Mouse (Mus musculus) lung, postnatal 0 days (tissue): Measurements from ENCODE around the gene Anpep. TPM values are rescaled to one million over a fixed set of nuclear protein-coding genes. Genes with fewer than 3 reads are reported as not detected.

ENCODE experiments used
- ATAC-seq: fragments of 200-750 bp; cut with Nextera tagmentation; 2 replicates; pipeline ENCODE4 v1.8.0; 2017; ENCODE audit warnings: moderate library complexity
- DNase-seq: peaks from one replicate; pipeline ENCODE4 v3.0.0-alpha.2; 2016; ENCODE audit warnings: low spot score
- H3K27ac ChIP-seq: fragments of 300-500 bp; sonication (generic); 2 replicates; pipeline ENCODE4 v1.5.1; 2014; ENCODE audit warnings: antibody characterized with exemption, mild to moderate bottlenecking, low read length, mixed read lengths
- H3K27me3 ChIP-seq: fragments of 300-500 bp; sonication (generic); replicated peaks from 2 replicates; pipeline ENCODE4 v1.6.1; 2014; ENCODE audit warnings: low read length, mixed read lengths; ENCODE audit not compliant: insufficient read depth
- H3K36me3 ChIP-seq: fragments of 300-500 bp; sonication (generic); 2 replicates; pipeline ENCODE4 v1.6.1; 2014; ENCODE audit warnings: low read length, mixed read lengths; ENCODE audit not compliant: insufficient read depth
- H3K4me1 ChIP-seq: fragments of 300-500 bp; sonication (generic); 2 replicates; pipeline ENCODE4 v1.6.1; 2014; ENCODE audit warnings: antibody characterized with exemption, low read depth, low read length, mixed read lengths; ENCODE audit not compliant: insufficient read depth
- H3K4me2 ChIP-seq: fragments of 300-500 bp; sonication (generic); replicated peaks from 2 replicates; pipeline ENCODE4 v1.6.1; 2014; ENCODE audit warnings: low read depth, mild to moderate bottlenecking, low read length, moderate library complexity, mixed read lengths
- H3K4me3 ChIP-seq: fragments of 300-500 bp; sonication (generic); 2 replicates; pipeline ENCODE4 v1.5.1; 2014; ENCODE audit warnings: low read depth, low read length
- H3K9ac ChIP-seq: fragments of 300-500 bp; sonication (generic); replicated peaks from 2 replicates; pipeline ENCODE4 v1.6.1; 2014; ENCODE audit warnings: low read depth, mild to moderate bottlenecking
- H3K9me3 ChIP-seq: fragments of 300-500 bp; sonication (generic); 2 replicates; pipeline ENCODE4 v1.6.1; 2016; ENCODE audit warnings: low read length, mixed read lengths
- CTCF ChIP-seq: IDR thresholded peaks from 2 replicates; pipeline ENCODE4 v1.5.1; 2016; ENCODE audit warnings: antibody characterized with exemption, mild to moderate bottlenecking
- EP300 ChIP-seq: IDR thresholded peaks from 2 replicates; pipeline ENCODE4 v1.6.1; 2016; ENCODE audit warnings: antibody characterized with exemption, mild to moderate bottlenecking, control low read depth
- WGBS: fragments of 180-500 bp; shearing (Covaris S2); extraction: QIAGEN DNeasy Blood & Tissue Kit; methylation state at CpG from one replicate; pipeline ENCODE4 v1.1.7; 2014; 5-methylcytosine and 5-hydroxymethylcytosine counted together
- polyA plus RNA-seq: library from polyadenylated mRNA; unstranded; fragments of >200 nt; fragmentation: Nextera tagmentation; extraction: Ambion mirVana; gene quantifications from 2 replicates; pipeline ENCODE4 v1.2.1, GENCODE M21; 2015

Anpep gene
- polyA plus RNA-seq, 1 experiment from 2014 or later, result 11.6 TPM

GRCm38 (mm10) chr7:79895225-79895624 lies 34.4 kb upstream of the Anpep start:
- H3K36me3 ChIP-seq, result peaks cover 4% of the 10 kb centered on the region; the same call in 1 of the 2 replicates
- no peak overlapping the region for H3K9ac ChIP-seq
- H3K4me1 ChIP-seq, result no peaks in the 10 kb centered on the region
- H3K9me3 ChIP-seq, result no peaks in the 10 kb centered on the region
- no peak for DNase-seq
- no peak overlapping the region for H3K27ac ChIP-seq
- WGBS, result 80% methylated on average over 3 of the region's 3 CpGs
- no peaks in the 10 kb centered on the region for H3K27me3 ChIP-seq
- H3K4me2 ChIP-seq, result no peak overlapping the region
- no peak overlapping the region for H3K4me3 ChIP-seq
- ATAC-seq, result no peak
- TF ChIP-seq CTCF, result no peak
- no peak for TF ChIP-seq EP300

DNA sequence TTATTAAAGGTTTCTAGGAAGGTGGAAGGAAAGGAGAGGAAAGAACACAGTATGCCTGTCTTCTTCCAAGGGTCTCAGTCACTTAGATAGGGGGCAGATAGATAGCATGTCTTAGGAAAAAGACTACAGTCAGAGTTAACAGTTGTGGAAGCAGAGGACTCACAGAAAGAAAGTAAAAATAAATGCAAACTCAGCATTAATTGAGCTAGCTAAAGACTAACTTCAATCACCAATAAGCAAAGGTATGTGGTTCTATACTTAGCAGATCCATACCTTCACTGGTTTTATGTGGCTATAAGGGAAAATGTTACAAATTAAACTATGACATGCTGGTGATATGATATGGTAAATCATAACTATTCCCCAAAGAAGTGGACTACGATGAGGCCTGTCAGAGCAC lies 33.9 kb upstream of the Anpep start:
- no peak overlapping the region for H3K4me3 ChIP-seq
- DNase-seq (no peak), ATAC-seq (no peak)
- H3K27ac ChIP-seq, result no peak overlapping the region
- H3K4me2 ChIP-seq, result no peak overlapping the region
- H3K27me3 ChIP-seq, result no peaks in the 10 kb centered on the region
- H3K9me3 ChIP-seq, result no peaks in the 10 kb centered on the region
- no peak overlapping the region for H3K9ac ChIP-seq
- no peaks in the 10 kb centered on the region for H3K4me1 ChIP-seq
- TF ChIP-seq CTCF, result no peak
- TF ChIP-seq EP300, result no peak
- peaks cover 2% of the 10 kb centered on the region; the same call in 1 of the 2 replicates for H3K36me3 ChIP-seq
- 98% methylated on average over 1 of the region's 1 CpGs for WGBS

DNA sequence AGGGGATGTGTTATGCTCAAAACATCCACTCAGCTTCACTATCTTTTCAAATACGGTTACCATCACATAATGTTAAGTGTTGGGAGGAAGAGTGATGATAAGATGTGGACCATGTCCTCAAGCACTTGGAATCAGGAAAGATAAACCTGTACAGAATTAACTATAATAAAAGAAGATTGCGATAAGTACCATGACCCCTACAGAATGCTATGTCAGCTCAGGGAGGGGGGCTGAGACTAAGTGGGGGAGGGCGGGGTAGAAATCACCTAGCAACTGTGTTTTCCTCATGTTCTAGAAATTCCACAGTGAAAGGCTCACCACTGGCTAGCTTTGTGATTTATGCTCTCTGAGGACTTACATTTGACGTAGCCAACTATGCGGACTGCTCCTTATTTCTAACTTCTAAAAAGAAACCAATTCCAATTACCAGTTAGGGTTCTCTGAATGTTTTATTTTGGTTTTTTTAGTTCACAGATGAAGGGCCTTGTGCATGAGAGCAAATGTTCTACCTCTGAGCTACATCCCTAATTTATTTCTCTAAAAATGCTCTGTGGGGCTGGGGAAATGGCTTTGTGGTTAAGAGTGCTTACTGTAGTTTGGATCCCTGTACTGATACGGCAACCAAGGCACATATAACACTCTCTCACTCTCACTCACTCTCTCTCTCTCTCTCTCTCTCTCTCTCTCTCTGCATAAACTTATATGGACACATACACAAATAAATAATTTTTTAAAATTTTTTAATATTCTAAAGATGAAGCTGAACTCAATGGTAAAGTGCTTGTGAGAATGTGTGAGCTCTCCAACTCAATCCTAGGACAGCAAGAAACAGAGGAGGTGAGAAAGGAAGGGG lies 31.9 kb upstream of the Anpep start:
- no peak overlapping the region for H3K4me2 ChIP-seq
- no peaks in the 10 kb centered on the region for H3K9me3 ChIP-seq
- ATAC-seq (peak; percentile 44), DNase-seq (peak; percentile 37)
- H3K36me3 ChIP-seq, result no peaks in the 10 kb centered on the region
- H3K27ac ChIP-seq, result no peak overlapping the region
- H3K9ac ChIP-seq, result no peak overlapping the region
- H3K4me1 ChIP-seq, result no peaks in the 10 kb centered on the region
- no peak overlapping the region for H3K4me3 ChIP-seq
- no peak for TF ChIP-seq EP300
- no peak for TF ChIP-seq CTCF
- H3K27me3 ChIP-seq, result no peaks in the 10 kb centered on the region
- WGBS, result 66% methylated on average over 6 of the region's 6 CpGs

DNA sequence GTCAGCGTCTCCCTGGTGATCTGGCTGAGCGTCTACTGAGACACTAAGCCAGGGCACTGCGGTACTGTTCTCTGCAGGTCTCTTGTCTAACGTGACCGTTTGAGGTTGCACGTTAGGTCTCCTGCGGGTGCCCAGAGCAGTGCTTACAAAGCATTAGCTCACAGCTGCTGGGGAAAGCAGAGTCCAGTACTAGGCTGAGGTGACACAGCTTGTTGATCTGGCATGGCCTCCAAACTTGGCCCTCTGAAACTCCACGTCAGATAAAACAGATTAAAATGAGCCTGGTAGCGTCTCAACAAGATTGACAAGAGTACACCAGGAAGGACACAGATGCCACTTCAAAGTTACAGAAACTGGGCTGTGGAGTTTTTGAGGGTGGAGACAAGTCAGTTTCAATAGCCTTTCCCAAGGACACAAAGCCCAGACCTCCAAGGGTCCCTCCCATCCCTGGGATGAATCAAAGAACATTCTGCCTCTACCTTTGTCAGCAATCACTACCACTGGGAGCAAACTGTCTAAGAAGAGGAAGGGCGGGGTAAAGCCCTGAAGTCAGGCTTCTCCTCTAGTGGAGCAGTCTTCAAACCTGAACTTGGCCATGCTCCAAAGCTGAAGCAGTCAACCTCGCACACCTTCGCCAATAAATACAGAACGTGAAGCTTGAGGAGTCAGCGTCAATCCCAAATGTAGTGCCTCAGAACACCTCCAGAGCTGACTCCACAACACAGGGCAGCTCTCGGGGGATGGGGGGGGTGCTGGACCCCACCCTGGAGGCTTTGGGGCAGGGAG lies 29.8 kb upstream of the Anpep start:
- TF ChIP-seq CTCF (no peak), EP300 (no peak)
- Histone ChIP-seq H3K9ac (no peak overlapping the region), H3K9me3 (no peaks in the 10 kb centered on the region), H3K4me1 (no peaks in the 10 kb centered on the region), H3K27me3 (no peaks in the 10 kb centered on the region), H3K36me3 (no peaks in the 10 kb centered on the region), H3K4me3 (no peak overlapping the region), H3K4me2 (no peak overlapping the region), H3K27ac (no peak overlapping the region)
- 67% methylated on average over 15 of the region's 15 CpGs for WGBS
- ATAC-seq (peak; percentile 37), DNase-seq (peak; percentile 46)

DNA sequence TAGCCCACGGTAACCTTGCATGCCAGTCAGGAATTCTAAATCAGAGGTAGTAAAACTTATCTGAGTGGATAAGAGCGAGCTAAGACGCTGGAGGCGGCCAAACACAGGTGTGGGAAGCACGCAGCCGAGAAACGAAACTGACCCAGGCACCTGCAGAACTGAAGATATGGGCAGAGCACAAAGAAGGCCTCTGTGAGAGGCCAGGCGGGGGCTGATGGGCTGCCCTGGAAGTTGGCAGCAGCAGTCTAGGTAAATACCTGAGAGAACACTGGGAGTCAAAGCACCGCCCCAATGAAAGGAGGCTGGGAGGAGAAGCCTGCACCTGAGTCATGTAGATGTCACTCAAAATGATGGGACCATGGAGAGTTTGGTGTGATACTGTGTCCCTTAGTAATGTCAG lies 27.7 kb upstream of the Anpep start:
- no peak overlapping the region for H3K9ac ChIP-seq
- peak; percentile 78 for ATAC-seq

GRCm38 (mm10) chr7:79883613-79884334 lies 22.9 kb upstream of the Anpep start:
- H3K9ac ChIP-seq, result no peak overlapping the region
- TF ChIP-seq EP300, result no peak
- no peak for TF ChIP-seq CTCF
- WGBS, result 78% methylated on average over 7 of the region's 7 CpGs
- no peak overlapping the region for H3K4me2 ChIP-seq
- DNase-seq (no peak), ATAC-seq (no peak)
- no peak overlapping the region for H3K27ac ChIP-seq
- peaks cover 11% of the 10 kb centered on the region; the same call in 1 of the 2 replicates for H3K36me3 ChIP-seq
- no peaks in the 10 kb centered on the region for H3K9me3 ChIP-seq
- no peak overlapping the region for H3K4me3 ChIP-seq
- no peaks in the 10 kb centered on the region for H3K27me3 ChIP-seq
- no peaks in the 10 kb centered on the region for H3K4me1 ChIP-seq

More for the DNA sequence above, 27.7 kb upstream of the Anpep start:
- peak; percentile 40 for DNase-seq
- no peaks in the 10 kb centered on the region for H3K4me1 ChIP-seq
- WGBS, result 60% methylated on average over 9 of the region's 9 CpGs
- no peaks in the 10 kb centered on the region for H3K36me3 ChIP-seq
- H3K9me3 ChIP-seq, result no peaks in the 10 kb centered on the region
- H3K4me2 ChIP-seq, result no peak overlapping the region
- TF ChIP-seq CTCF (no peak), EP300 (no peak)
- H3K27ac ChIP-seq, result 0 out of 2 replicates have a peak overlapping the region, but pooled peaks have one; percentile 38
- H3K27me3 ChIP-seq, result no peaks in the 10 kb centered on the region
- no peak overlapping the region for H3K4me3 ChIP-seq
